Mouse (Mus musculus) ES-Bruce4 (cell line): ENCODE data around the gene Oxct2b.

Source experiments
- CTCF ChIP-seq: IDR thresholded peaks from one replicate; pipeline ENCODE4 v1.8.1; 2011; ENCODE audit warnings: low read depth, low read length
- EP300 ChIP-seq: IDR thresholded peaks from 2 replicates; pipeline ENCODE4 v1.6.1; 2011; ENCODE audit warnings: low read depth, low read length; ENCODE audit not compliant: insufficient read depth
- POLR2A ChIP-seq: IDR thresholded peaks from one replicate; pipeline ENCODE4 v1.8.1; 2011; ENCODE audit warnings: low read length; ENCODE audit not compliant: insufficient read depth

DNA sequence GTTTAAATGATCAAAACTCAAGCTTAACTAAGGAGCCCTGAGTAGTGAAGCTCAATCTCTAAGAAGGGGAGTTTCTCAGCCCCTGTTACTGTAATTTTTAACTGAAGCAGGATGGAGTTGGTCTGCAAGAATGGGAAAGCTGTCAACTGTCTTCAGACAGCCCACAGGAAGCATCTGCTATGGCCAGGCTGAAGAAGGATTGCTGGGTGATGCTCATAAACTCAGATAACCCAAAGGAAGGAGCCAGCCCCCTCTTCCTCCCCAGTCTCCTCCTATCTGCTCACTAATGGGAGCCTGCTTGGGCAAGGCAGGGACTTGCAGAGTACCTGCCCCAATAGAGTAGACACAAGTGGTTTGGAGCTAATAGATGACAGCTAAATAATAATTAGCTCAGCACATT is 39.8 kb downstream of the Oxct2b start:
- TF ChIP-seq CTCF (no peak), POLR2A (no peak), EP300 (no peak)
